Mouse (Mus musculus) large intestine, adult 2 months (tissue): ENCODE measurements at regions not wholly inside any gene's neighbourhood (a gene's known extent, or its start where the extent isn't known, plus 50 kb on each side); places are given as distances from the start of the nearest gene placed in this dataset.

Experiments used
- DNase-seq: peaks from one replicate; pipeline ENCODE4 v3.0.0-alpha.2; 2012; ENCODE audit warnings: low read depth, low spot score
- WGBS: fragments of 180-500 bp; shearing (Covaris S2); methylation state at CpG from one replicate; pipeline ENCODE4 v1.1.7; 2018; 5-methylcytosine and 5-hydroxymethylcytosine counted together

GRCm38 (mm10) chr1:137539424-137540116 is 579.3 kb upstream of the Nr5a2 start:
- DNase-seq = no peak
- 62% methylated on average over 12 of the region's 12 CpGs for WGBS

GRCm38 (mm10) chr1:137514750-137515149 is 554.5 kb upstream of the Nr5a2 start:
- no peak for DNase-seq
- 93% methylated on average over 2 of the region's 2 CpGs for WGBS

GRCm38 (mm10) chr1:137503704-137504422 is 543.6 kb upstream of the Nr5a2 start:
- DNase-seq = no peak
- WGBS = 60% methylated on average over 8 of the region's 8 CpGs

GRCm38 (mm10) chr1:137488226-137488625 is 528.0 kb upstream of the Nr5a2 start:
- WGBS = 71% methylated on average over 5 of the region's 5 CpGs
- DNase-seq = no peak

- WGBS = 19% methylated on average over 1 of the region's 1 CpGs
- DNase-seq = no peak
Measured at GRCm38 (mm10) chr1:137478459-137478858, 518.2 kb upstream of the Nr5a2 start.

- WGBS = 78% methylated on average over 3 of the region's 3 CpGs
- no peak for DNase-seq
Measured at GRCm38 (mm10) chr1:137477239-137477638, 517.0 kb upstream of the Nr5a2 start.

- no peak for DNase-seq
- WGBS = 67% methylated on average over 4 of the region's 4 CpGs
Measured at GRCm38 (mm10) chr1:137474858-137475257, 514.6 kb upstream of the Nr5a2 start.

GRCm38 (mm10) chr1:137473800-137474685 is 513.8 kb upstream of the Nr5a2 start:
- no peak for DNase-seq
- WGBS = 77% methylated on average over 4 of the region's 4 CpGs

GRCm38 (mm10) chr1:137464971-137465370 is 504.7 kb upstream of the Nr5a2 start:
- DNase-seq = no peak
- 68% methylated on average over 5 of the region's 5 CpGs for WGBS

- no peak for DNase-seq
- 66% methylated on average over 1 of the region's 1 CpGs for WGBS
Measured at GRCm38 (mm10) chr1:137461189-137461588, 500.9 kb upstream of the Nr5a2 start.

GRCm38 (mm10) chr1:137453446-137454208 is 493.4 kb upstream of the Nr5a2 start:
- 75% methylated on average over 7 of the region's 7 CpGs for WGBS

GRCm38 (mm10) chr1:137452749-137453148 is 492.5 kb upstream of the Nr5a2 start:
- 93% methylated on average over 1 of the region's 1 CpGs for WGBS
- DNase-seq = no peak

More at GRCm38 (mm10) chr1:137453446-137454208, 493.4 kb upstream of the Nr5a2 start:
- DNase-seq = no peak

- no peak for DNase-seq
- 58% methylated on average over 3 of the region's 3 CpGs for WGBS
Measured at GRCm38 (mm10) chr1:137446497-137446896, 486.2 kb upstream of the Nr5a2 start.

- DNase-seq = no peak
- WGBS = 92% methylated on average over 1 of the region's 1 CpGs
Measured at GRCm38 (mm10) chr1:137428110-137428509, 467.9 kb upstream of the Nr5a2 start.

- 82% methylated on average over 3 of the region's 3 CpGs for WGBS
- DNase-seq = no peak
Measured at GRCm38 (mm10) chr1:137418388-137418787, 458.1 kb upstream of the Nr5a2 start.

- no peak for DNase-seq
Measured at GRCm38 (mm10) chr1:137396736-137397135, 436.5 kb upstream of the Nr5a2 start.

GRCm38 (mm10) chr1:137387509-137387908 is 427.3 kb upstream of the Nr5a2 start:
- 77% methylated on average over 4 of the region's 4 CpGs for WGBS
- no peak for DNase-seq

GRCm38 (mm10) chr1:137378072-137378985 is 418.1 kb upstream of the Nr5a2 start:
- DNase-seq = no peak
- WGBS = 64% methylated on average over 6 of the region's 6 CpGs

- DNase-seq = no peak
Measured at GRCm38 (mm10) chr1:137376685-137377084, 416.4 kb upstream of the Nr5a2 start.

More at GRCm38 (mm10) chr1:137376685-137377084, 416.4 kb upstream of the Nr5a2 start:
- WGBS = 29% methylated on average over 10 of the region's 10 CpGs
